Mouse (Mus musculus) megakaryocyte progenitor cell, adult 5-6 weeks (primary cell): ENCODE measurements around the gene Rnaseh2a. TPM values are rescaled to one million over a fixed set of nuclear protein-coding genes. Genes with fewer than 3 reads are reported as not detected.
"Not testable (repeated sequence)": the region's sequence is repeated elsewhere in the genome, so short reads cannot be mapped to it uniquely, and the experiment has no call there.

Experiments used
- ATAC-seq: replicated peaks from 2 replicates; pipeline ENCODE4 v1.8.0; 2016; ENCODE audit warnings: mild to moderate bottlenecking, moderate TSS enrichment, inconsistent platforms; ENCODE audit not compliant: poor library complexity
- total RNA-seq, 2 experiments: library from RNA; stranded (forward) in 1 of 2; stranded (reverse) in 1 of 2; fragments of 157-497, 149-512 nt in 1 of 2; fragments of 200-1000 nt in 1 of 2; gene quantifications; 2 replicates each; pipeline versions ENCODE4 v1.2.3 to v1.2.4; 2015 to 2017

Gene Rnaseh2a
- total RNA-seq, 2 experiments from 2014 or later = 162 to 178 TPM

DNA sequence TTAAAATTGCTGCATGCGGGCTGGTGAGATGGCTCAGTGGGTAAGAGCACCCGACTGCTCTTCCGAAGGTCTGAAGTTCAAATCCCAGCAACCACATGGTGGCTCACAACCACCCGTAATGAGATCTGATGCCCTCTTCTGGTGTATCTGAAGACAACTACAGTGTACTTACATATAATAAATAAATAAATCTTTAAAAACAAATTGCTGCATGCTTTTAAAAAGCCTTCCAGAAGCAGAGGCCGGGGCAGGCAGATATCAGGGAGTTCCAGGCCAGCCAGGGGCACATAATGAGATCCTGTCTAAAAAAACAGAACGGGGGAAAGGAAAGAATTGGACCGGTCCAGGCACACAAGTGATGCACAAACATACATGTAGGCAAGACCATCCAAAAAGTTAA is 61.6 kb downstream of the Rnaseh2a start:
- not testable (repeated sequence) for ATAC-seq

DNA sequence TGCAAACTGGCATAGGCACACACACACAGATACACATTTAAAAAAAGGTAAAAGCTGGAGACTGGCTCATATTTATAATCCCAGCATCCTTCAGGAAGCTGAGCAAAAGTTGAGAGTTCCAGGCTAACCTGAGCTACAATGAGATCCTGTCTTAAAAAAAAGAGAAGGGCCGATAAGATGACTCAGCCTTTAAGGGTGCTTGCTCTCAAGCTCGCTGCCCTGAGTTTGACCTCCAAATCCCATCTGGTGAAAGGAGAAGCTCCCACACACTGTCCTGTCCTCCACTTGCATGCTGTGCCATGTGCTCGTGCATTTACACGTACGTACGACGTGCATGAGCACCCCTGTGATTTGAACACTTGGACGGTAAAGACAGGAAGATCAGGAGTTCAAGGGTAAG is 62.1 kb downstream of the Rnaseh2a start:
- no peak for ATAC-seq

DNA sequence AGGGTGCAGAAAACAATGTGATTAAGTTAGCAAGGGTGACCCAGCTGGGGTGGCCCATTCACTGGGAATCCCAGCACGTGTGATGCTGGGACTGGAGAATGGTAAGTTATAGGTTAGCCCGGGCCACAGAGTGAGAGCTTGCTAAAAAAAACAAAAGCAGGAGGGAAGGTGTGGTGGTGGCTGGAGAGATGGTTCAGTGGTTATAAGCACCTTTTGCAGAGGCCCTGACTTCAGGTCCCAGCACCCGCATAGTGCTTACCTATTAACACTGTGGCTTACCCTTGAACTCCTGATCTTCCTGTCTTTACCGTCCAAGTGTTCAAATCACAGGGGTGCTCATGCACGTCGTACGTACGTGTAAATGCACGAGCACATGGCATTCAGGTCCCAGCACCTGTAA is 62.5 kb downstream of the Rnaseh2a start:
- no peak for ATAC-seq

Other genes with a start within 250 kb of the Rnaseh2a start
- 12.2 and 15.2 TPM in 2 replicates for gene G430095P16Rik, start 246.8 kb downstream of the Rnaseh2a start, total RNA-seq (2015)
- gene G430095P16Rik, start 246.8 kb downstream of the Rnaseh2a start, total RNA-seq (2017) = 3.7 and 8.5 TPM in 2 replicates
- 44.4 and 46.9 TPM in 2 replicates for gene Nfix, start 169.4 kb downstream of the Rnaseh2a start, total RNA-seq (2015)
- gene Nfix, start 169.4 kb downstream of the Rnaseh2a start, total RNA-seq (2017) = 12.0 and 15.7 TPM in 2 replicates
- gene Dand5, start 146.9 kb downstream of the Rnaseh2a start, total RNA-seq (2015) = 2.2 and 2.4 TPM in 2 replicates
- 1.7 and 4.0 TPM in 2 replicates for gene Dand5, start 146.9 kb downstream of the Rnaseh2a start, total RNA-seq (2017)
- 21.4 and 21.9 TPM in 2 replicates for gene Gadd45gip1, start 138.2 kb downstream of the Rnaseh2a start, total RNA-seq (2015)
- gene Gadd45gip1, start 138.2 kb downstream of the Rnaseh2a start, total RNA-seq (2017) = 51.2 and 57.4 TPM in 2 replicates
- gene Rad23a, start 129.1 kb downstream of the Rnaseh2a start, total RNA-seq (2015) = 30.2 and 34.4 TPM in 2 replicates
- 26.2 and 26.3 TPM in 2 replicates for gene Rad23a, start 129.1 kb downstream of the Rnaseh2a start, total RNA-seq (2017)
- 1,060 and 1,133 TPM in 2 replicates for gene Calr, start 122.8 kb downstream of the Rnaseh2a start, total RNA-seq (2015)
- gene Calr, start 122.8 kb downstream of the Rnaseh2a start, total RNA-seq (2017) = 4,756 and 5,574 TPM in 2 replicates
- 33.3 and 51.2 TPM in 2 replicates for gene Farsa, start 112.8 kb downstream of the Rnaseh2a start, total RNA-seq (2015)
- 173 and 193 TPM in 2 replicates for gene Farsa, start 112.8 kb downstream of the Rnaseh2a start, total RNA-seq (2017)
- 248 and 250 TPM in 2 replicates for gene Syce2, start 97.7 kb downstream of the Rnaseh2a start, total RNA-seq (2015)
- gene Syce2, start 97.7 kb downstream of the Rnaseh2a start, total RNA-seq (2017) = 130 and 139 TPM in 2 replicates
- gene Gcdh, start 75.8 kb downstream of the Rnaseh2a start, total RNA-seq (2015) = 17.4 and 19.0 TPM in 2 replicates
- gene Gcdh, start 75.8 kb downstream of the Rnaseh2a start, total RNA-seq (2017) = 27.8 TPM in 2 replicates
- 12.3 and 22.4 TPM in 2 replicates for gene Klf1, start 67.8 kb downstream of the Rnaseh2a start, total RNA-seq (2015)
- gene Klf1, start 67.8 kb downstream of the Rnaseh2a start, total RNA-seq (2017) = 14.0 and 30.8 TPM in 2 replicates
- gene Dnase2a, start 61.2 kb downstream of the Rnaseh2a start, total RNA-seq (2015) = 16.8 and 23.7 TPM in 2 replicates
- gene Dnase2a, start 61.2 kb downstream of the Rnaseh2a start, total RNA-seq (2017) = 52.7 and 73.5 TPM in 2 replicates
- not detected in 2 replicates for gene Mast1, start 32.4 kb downstream of the Rnaseh2a start, total RNA-seq (2015)
- 0.03 TPM in 1 of 2 replicates, not detected in the other for gene Mast1, start 32.4 kb downstream of the Rnaseh2a start, total RNA-seq (2017)
- gene Rtbdn, start 22.8 kb downstream of the Rnaseh2a start, total RNA-seq (2015) = not detected in 2 replicates
- gene Rtbdn, start 22.8 kb downstream of the Rnaseh2a start, total RNA-seq (2017) = not detected in 2 replicates
- not detected in 2 replicates for gene Gm49661, start 334 bp downstream of the Rnaseh2a start, total RNA-seq (2015)
- not detected in 2 replicates for gene Gm49661, start 334 bp downstream of the Rnaseh2a start, total RNA-seq (2017)
- gene Prdx2, start 180 bp downstream of the Rnaseh2a start, total RNA-seq (2015) = 266 and 310 TPM in 2 replicates
- gene Prdx2, start 180 bp downstream of the Rnaseh2a start, total RNA-seq (2017) = 340 and 388 TPM in 2 replicates
- gene Junb, start 9.0 kb upstream of the Rnaseh2a start, total RNA-seq (2015) = 14.7 and 26.1 TPM in 2 replicates
- gene Junb, start 9.0 kb upstream of the Rnaseh2a start, total RNA-seq (2017) = 38.9 and 57.5 TPM in 2 replicates
- 1.9 and 3.8 TPM in 2 replicates for gene Hook2, start 20.8 kb upstream of the Rnaseh2a start, total RNA-seq (2015)
- 7.2 and 8.5 TPM in 2 replicates for gene Hook2, start 20.8 kb upstream of the Rnaseh2a start, total RNA-seq (2017)
- gene Best2, start 44.8 kb upstream of the Rnaseh2a start, total RNA-seq (2015) = not detected in 2 replicates
- gene Best2, start 44.8 kb upstream of the Rnaseh2a start, total RNA-seq (2017) = not detected in 2 replicates
- 68.4 and 69.0 TPM in 2 replicates for gene Asna1, start 55.5 kb upstream of the Rnaseh2a start, total RNA-seq (2015)
- 78.2 and 83.7 TPM in 2 replicates for gene Asna1, start 55.5 kb upstream of the Rnaseh2a start, total RNA-seq (2017)
- gene Trir, start 57.1 kb upstream of the Rnaseh2a start, total RNA-seq (2015) = 132 and 138 TPM in 2 replicates
- gene Trir, start 57.1 kb upstream of the Rnaseh2a start, total RNA-seq (2017) = 212 and 224 TPM in 2 replicates
- 16.2 and 16.7 TPM in 2 replicates for gene Tnpo2, start 67.1 kb upstream of the Rnaseh2a start, total RNA-seq (2015)
- 20.4 and 22.0 TPM in 2 replicates for gene Tnpo2, start 67.1 kb upstream of the Rnaseh2a start, total RNA-seq (2017)
- gene Fbxw9, start 90.3 kb upstream of the Rnaseh2a start, total RNA-seq (2015) = 4.4 and 4.9 TPM in 2 replicates
- gene Fbxw9, start 90.3 kb upstream of the Rnaseh2a start, total RNA-seq (2017) = 3.2 and 3.5 TPM in 2 replicates
- gene Gm5741, start 98.2 kb upstream of the Rnaseh2a start, total RNA-seq (2015) = not detected in 2 replicates
- not detected in 2 replicates for gene Gm5741, start 98.2 kb upstream of the Rnaseh2a start, total RNA-seq (2017)
- gene Dhps, start 102.0 kb upstream of the Rnaseh2a start, total RNA-seq (2015) = 60.4 and 69.7 TPM in 2 replicates
- 24.6 and 24.7 TPM in 2 replicates for gene Dhps, start 102.0 kb upstream of the Rnaseh2a start, total RNA-seq (2017)
- 159 and 193 TPM in 2 replicates for gene Wdr83os, start 111.0 kb upstream of the Rnaseh2a start, total RNA-seq (2015)
- gene Wdr83os, start 111.0 kb upstream of the Rnaseh2a start, total RNA-seq (2017) = 40.3 and 41.4 TPM in 2 replicates
- 33.1 and 44.3 TPM in 2 replicates for gene Wdr83, start 111.5 kb upstream of the Rnaseh2a start, total RNA-seq (2015)
- 23.5 and 33.7 TPM in 2 replicates for gene Wdr83, start 111.5 kb upstream of the Rnaseh2a start, total RNA-seq (2017)
- gene Man2b1, start 113.5 kb upstream of the Rnaseh2a start, total RNA-seq (2015) = 86.9 and 95.2 TPM in 2 replicates
- 60.2 and 69.6 TPM in 2 replicates for gene Man2b1, start 113.5 kb upstream of the Rnaseh2a start, total RNA-seq (2017)
- not detected in 2 replicates for gene Zfp791, start 153.3 kb upstream of the Rnaseh2a start, total RNA-seq (2015)
- gene Zfp791, start 153.3 kb upstream of the Rnaseh2a start, total RNA-seq (2017) = not detected in 2 replicates
- gene Cks1brt, start 182.2 kb upstream of the Rnaseh2a start, total RNA-seq (2015) = not detected in 2 replicates
- 0.08 TPM in 1 of 2 replicates, not detected in the other for gene Cks1brt, start 182.2 kb upstream of the Rnaseh2a start, total RNA-seq (2017)